Mouse (Mus musculus) cerebellum, adult 2 months (tissue): ENCODE results near the gene Jmjd7. TPM values are rescaled to one million over a fixed set of nuclear protein-coding genes. Genes with fewer than 3 reads are reported as not detected.

Source experiments
- DNase-seq, 2 experiments: peaks; one replicate each; pipeline ENCODE4 v3.0.0; 2021
- H3K27ac ChIP-seq: fragments of 200-500 bp; 2 replicates; pipeline ENCODE4 v1.5.1; 2012; ENCODE audit warnings: low read length, control low read depth, inconsistent platforms; ENCODE audit not compliant: insufficient read depth
- H3K27me3 ChIP-seq: fragments of 200-500 bp; 2 replicates; pipeline ENCODE4 v1.6.1; 2012; ENCODE audit warnings: inconsistent platforms, mild to moderate bottlenecking, low read length, moderate library complexity; ENCODE audit not compliant: control insufficient read depth, insufficient read depth
- H3K4me1 ChIP-seq: fragments of 200-500 bp; 2 replicates; pipeline ENCODE4 v1.6.1; 2011; ENCODE audit warnings: low read length; ENCODE audit not compliant: control insufficient read depth, insufficient read depth
- H3K4me3 ChIP-seq: fragments of 200-500 bp; replicated peaks from 2 replicates; pipeline ENCODE3; 2011; ENCODE audit warnings: mild to moderate bottlenecking, low read depth, low read length, control low read depth; ENCODE audit not compliant: insufficient read depth
- CTCF ChIP-seq: fragments of 200-500 bp; IDR thresholded peaks from 2 replicates; pipeline ENCODE4 v1.5.1; 2011; ENCODE audit warnings: low read depth, mild to moderate bottlenecking, control low read depth, low read length, moderate library complexity, borderline replicate concordance; ENCODE audit not compliant: insufficient read depth
- POLR2A ChIP-seq: fragments of 200-500 bp; IDR thresholded peaks from 2 replicates; pipeline ENCODE4 v1.6.1; 2011; ENCODE audit warnings: low read length, control low read depth, borderline replicate concordance; ENCODE audit not compliant: insufficient read depth
- WGBS: fragments of 180-500 bp; shearing (Covaris S2); methylation state at CpG from one replicate; pipeline ENCODE4 v1.1.7; 2018; 5-methylcytosine and 5-hydroxymethylcytosine counted together
- polyA plus RNA-seq: library from polyadenylated mRNA; depleted of rRNA; stranded (reverse); fragments of >200 nt; gene quantifications from 2 replicates; pipeline ENCODE4 v1.2.3, GENCODE M21; 2012

Gene Jmjd7
- polyA plus RNA-seq, 1 experiment: 11.2 TPM

- no peak for DNase-seq
- WGBS: 91% methylated on average over 13 of the region's 13 CpGs
- no peaks in the 10 kb centered on the region for H3K27me3 ChIP-seq
Observed at GRCm38 (mm10) chr2:120012924-120013323, 14.4 kb upstream of the Jmjd7 start.

GRCm38 (mm10) chr2:120013831-120014486 is 13.3 kb upstream of the Jmjd7 start:
- no peak overlapping the region for H3K27ac ChIP-seq
- no peaks in the 10 kb centered on the region for H3K27me3 ChIP-seq
- peaks cover 11% of the 10 kb centered on the region for H3K4me1 ChIP-seq
- no peak overlapping the region for H3K4me3 ChIP-seq
- DNase-seq: no peak
- TF ChIP-seq POLR2A (no peak), CTCF (no peak)
- WGBS: 97% methylated on average over 2 of the region's 2 CpGs

More at GRCm38 (mm10) chr2:120012924-120013323, 14.4 kb upstream of the Jmjd7 start:
- TF ChIP-seq CTCF: no peak
- no peak for TF ChIP-seq POLR2A
- Histone ChIP-seq H3K27ac (no peak overlapping the region), H3K4me3 (no peak overlapping the region), H3K4me1 (peaks cover 11% of the 10 kb centered on the region)

- no peak overlapping the region for H3K4me3 ChIP-seq
- no peak overlapping the region for H3K27ac ChIP-seq
- no peaks in the 10 kb centered on the region for H3K27me3 ChIP-seq
- TF ChIP-seq CTCF (no peak), POLR2A (no peak)
- no peak for DNase-seq
- 95% methylated on average over 4 of the region's 4 CpGs for WGBS
- peaks cover 11% of the 10 kb centered on the region for H3K4me1 ChIP-seq
Observed at GRCm38 (mm10) chr2:120015882-120016281, 11.4 kb upstream of the Jmjd7 start.

- H3K4me1 ChIP-seq: peaks cover 5% of the 10 kb centered on the region; the same call in 1 of the 2 replicates
- 80% methylated on average over 12 of the region's 12 CpGs for WGBS
- no peak for TF ChIP-seq POLR2A
- no peak for TF ChIP-seq CTCF
- H3K4me3 ChIP-seq: no peak overlapping the region
- no peak for DNase-seq
- no peaks in the 10 kb centered on the region for H3K27me3 ChIP-seq
- H3K27ac ChIP-seq: no peak overlapping the region
Observed at GRCm38 (mm10) chr2:120017599-120017998, 9.7 kb upstream of the Jmjd7 start.

- Histone ChIP-seq H3K27me3 (no peaks in the 10 kb centered on the region), H3K27ac (no peak overlapping the region), H3K4me3 (no peak overlapping the region), H3K4me1 (peaks cover 8% of the 10 kb centered on the region; the same call in 1 of the 2 replicates)
- WGBS: 66% methylated on average over 5 of the region's 5 CpGs
- TF ChIP-seq POLR2A: no peak
- no peak for TF ChIP-seq CTCF
- no peak for DNase-seq
Observed at GRCm38 (mm10) chr2:120024337-120024736, 2.9 kb upstream of the Jmjd7 start.

GRCm38 (mm10) chr2:120027950-120028331 is 658 bp downstream of the Jmjd7 start:
- no peaks in the 10 kb centered on the region for H3K27me3 ChIP-seq
- H3K27ac ChIP-seq: 0 out of 2 replicates have a peak overlapping the region, but pooled peaks have one; percentile 18
- WGBS: 36% methylated on average over 3 of the region's 3 CpGs
- peak overlapping the region; percentile 75 for H3K4me3 ChIP-seq
- DNase-seq: no peak
- peaks cover 8% of the 10 kb centered on the region; the same call in 1 of the 2 replicates for H3K4me1 ChIP-seq
- TF ChIP-seq POLR2A: no peak
- TF ChIP-seq CTCF: no peak

GRCm38 (mm10) chr2:120030380-120030779 is 3.1 kb downstream of the Jmjd7 start:
- no peak overlapping the region for H3K4me3 ChIP-seq
- H3K27me3 ChIP-seq: no peaks in the 10 kb centered on the region
- no peak for DNase-seq
- WGBS: 96% methylated on average over 8 of the region's 8 CpGs
- H3K4me1 ChIP-seq: peaks cover 19% of the 10 kb centered on the region
- TF ChIP-seq CTCF (no peak), POLR2A (no peak)
- H3K27ac ChIP-seq: no peak overlapping the region

GRCm38 (mm10) chr2:120032726-120033467 is 5.6 kb downstream of the Jmjd7 start, which contains the start of gene Pla2g4b:
Gene Pla2g4b, plus strand, starts transcription at chr2:120033417.
- DNase-seq: no peak
- no peak within 1 kb of the TSS for H3K27ac ChIP-seq
- no peak within 1 kb of the TSS for H3K4me3 ChIP-seq
- no peaks in the 10 kb centered on the region for H3K27me3 ChIP-seq
- WGBS: 85% methylated on average over 12 of the region's 12 CpGs
- TF ChIP-seq POLR2A: no peak
- peaks cover 15% of the 10 kb centered on the region for H3K4me1 ChIP-seq
